ENCODE assay signal across 9 mouse cellular contexts in genomic region chr7:98437629-98438028, GRCm38 (mm10). TPM values are rescaled to one million over a fixed set of nuclear protein-coding genes. Genes with fewer than 3 reads are reported as not detected.
DNase-seq lines count a peak whose midpoint lies in the region; ATAC-seq and TF ChIP-seq lines count a peak whose summit lies in the region.
"Had no signal": no experiment of that assay in that cellular context is flagged by ENCODE, and none has a peak within 500 bp of the region (broad histone marks: within the 10 kb centered on the region; RNA-seq: fewer than 3 reads in every experiment).

No protein-coding gene starts in this region.

- no peak for TF ChIP-seq POLR2A in MEL (IDR thresholded peaks at IDR 0.05; ENCODE audit: control insufficient read depth in 1 of 2, insufficient read depth in 1 of 2, low read depth in 1 of 2, low read length in 2 of 2, poor library complexity in 1 of 2)

- no peak for TF ChIP-seq EP300 in MEL (IDR thresholded peaks at IDR 0.05; ENCODE audit: low read depth in 1 of 2, low read length in 2 of 2)

- ATAC-seq in kidney, postnatal 0 days (replicated peaks; ENCODE audit: low FRiP score, low read depth), result no peak
- no peak for ATAC-seq in lung, embryonic 14.5 days (ENCODE audit: insufficient read depth)

- H3K9ac ChIP-seq in kidney, postnatal 0 days (ENCODE audit: low read depth, low read length), result no peak overlapping the region
- H3K9ac ChIP-seq in MEL (ENCODE audit: control insufficient read depth, low read depth, low read length, poor library complexity, severe bottlenecking), result no peak overlapping the region
- no peak overlapping the region for H3K9ac ChIP-seq in lung, embryonic 14.5 days
- H3K9ac ChIP-seq: heart, embryonic 15.5 days had no signal

- H3K36me3 ChIP-seq in kidney, postnatal 0 days (ENCODE audit: insufficient read depth, low read length), result no peaks in the 10 kb centered on the region
- H3K36me3 ChIP-seq in MEL (ENCODE audit: control insufficient read depth in 1 of 2, insufficient read depth in 2 of 2, low read length in 2 of 2), result no peaks in the 10 kb centered on the region
- no peaks in the 10 kb centered on the region for H3K36me3 ChIP-seq in lung, embryonic 14.5 days (ENCODE audit: insufficient read depth)
- H3K36me3 ChIP-seq: heart, embryonic 15.5 days had no signal

- peak; percentile 42 for DNase-seq in kidney, postnatal 0 days (ENCODE audit: low spot score)
- no peak for DNase-seq in kidney, adult 11 months
- DNase-seq in CD8-positive naive resting alpha-beta T cell, adult 2 months (ENCODE audit: low read depth in 2 of 2, low spot score in 2 of 2), result peak; percentile 14
- peak; percentile 63 for DNase-seq in MEL (ENCODE audit: low read depth, low spot score)
- peak; percentile 40 to 53 for DNase-seq in cerebellum, postnatal 36 days
- peak; percentile 70 for DNase-seq in lung, embryonic 14.5 days
- peak; percentile 51 to 62 for DNase-seq in thymus, postnatal 36 days

- TF ChIP-seq RAD21 in MEL (IDR thresholded peaks at IDR 0.05; ENCODE audit: low read depth, low read length), result peak; percentile 47

- H3K9me3 ChIP-seq in kidney, postnatal 0 days (replicated peaks; ENCODE audit: low read length), result no peaks in the 10 kb centered on the region
- H3K9me3 ChIP-seq in MEL (replicated peaks; ENCODE audit: insufficient read depth, low read length), result no peaks in the 10 kb centered on the region
- H3K9me3 ChIP-seq in lung, embryonic 14.5 days (ENCODE audit: low read depth, low read length), result no peaks in the 10 kb centered on the region
- H3K9me3 ChIP-seq: heart, embryonic 15.5 days had no signal

- no peak overlapping the region for H3K4me3 ChIP-seq in kidney, postnatal 0 days (replicated peaks; ENCODE audit: low read depth, low read length)
- no peak overlapping the region for H3K4me3 ChIP-seq in MEL (ENCODE audit: control insufficient read depth in 1 of 2, insufficient read depth in 1 of 2, low read depth in 2 of 2, low read length in 2 of 2)
- H3K4me3 ChIP-seq in lung, embryonic 14.5 days (ENCODE audit: low read depth, low read length), result no peak overlapping the region
- H3K4me3 ChIP-seq: heart, embryonic 15.5 days had no signal

- no peaks in the 10 kb centered on the region for H3K4me1 ChIP-seq in kidney, postnatal 0 days (replicated peaks; ENCODE audit: insufficient read depth, low read length)
- H3K4me1 ChIP-seq in MEL (ENCODE audit: control insufficient read depth in 1 of 2, insufficient read depth in 2 of 2, low read length in 2 of 2), result no peaks in the 10 kb centered on the region
- H3K4me1 ChIP-seq in lung, embryonic 14.5 days (ENCODE audit: insufficient read depth), result no peaks in the 10 kb centered on the region
- H3K4me1 ChIP-seq: heart, embryonic 15.5 days had no signal

- no peaks in the 10 kb centered on the region for H3K79me2 ChIP-seq in MEL (ENCODE audit: control insufficient read depth, insufficient read depth, low read length, poor library complexity)

- no peak overlapping the region for H3K4me2 ChIP-seq in kidney, postnatal 0 days (ENCODE audit: low read length)
- H3K4me2 ChIP-seq in lung, embryonic 14.5 days, result no peak overlapping the region
- H3K4me2 ChIP-seq: heart, embryonic 15.5 days had no signal

- no peaks in the 10 kb centered on the region for H3K27me3 ChIP-seq in kidney, postnatal 0 days (ENCODE audit: insufficient read depth, low read length)
- no peaks in the 10 kb centered on the region; a peak in 1 of 4 replicates for H3K27me3 ChIP-seq in MEL (ENCODE audit: control insufficient read depth in 1 of 2, insufficient read depth in 2 of 2, low read length in 2 of 2)
- no peaks in the 10 kb centered on the region for H3K27me3 ChIP-seq in lung, embryonic 14.5 days (ENCODE audit: insufficient read depth, low read length)
- H3K27me3 ChIP-seq: heart, embryonic 15.5 days had no signal

- no peak overlapping the region for H3K27ac ChIP-seq in kidney, postnatal 0 days
- H3K27ac ChIP-seq in MEL (ENCODE audit: control insufficient read depth, low read depth, low read length), result no peak overlapping the region
- no peak overlapping the region for H3K27ac ChIP-seq in lung, embryonic 14.5 days (ENCODE audit: low read depth)
- H3K27ac ChIP-seq: heart, embryonic 15.5 days; macrophage had no signal

- 33% methylated on average over 9 of the region's 9 CpGs for WGBS in kidney, postnatal 0 days
- 30% methylated on average over 9 of the region's 9 CpGs for WGBS in lung, embryonic 14.5 days

- TF ChIP-seq CTCF in kidney, postnatal 0 days (IDR thresholded peaks at IDR 0.05; ENCODE audit: low read depth), result peak; percentile 76
- peak; percentile 73 to 96 (median 76) for TF ChIP-seq CTCF in MEL (IDR thresholded peaks at IDR 0.05 in 2 of 3, conservative IDR thresholded peaks at IDR 0.05 in 1 of 3; ENCODE audit: control insufficient read depth in 1 of 3, insufficient read depth in 1 of 3, low read depth in 2 of 3, low read length in 3 of 3, poor library complexity in 1 of 3, severe bottlenecking in 1 of 3)
- peak; percentile 75 for TF ChIP-seq CTCF in lung, embryonic 14.5 days (IDR thresholded peaks at IDR 0.05; ENCODE audit: low read depth)

TF ChIP-seq in MEL, 35 proteins besides CTCF, POLR2A, EP300 and RAD21:
- TF ChIP-seq TBP (IDR thresholded peaks at IDR 0.05; ENCODE audit: low read depth, low read length), result no peak
- no peak for TF ChIP-seq TCF12 (IDR thresholded peaks at IDR 0.05; ENCODE audit: low read depth, low read length)
- TF ChIP-seq ZC3H11A (IDR thresholded peaks at IDR 0.05; ENCODE audit: low read depth, low read length), result 0 out of 2 replicates have a peak, but pooled peaks have one; percentile 11
- TF ChIP-seq POLR2AphosphoS5 (IDR thresholded peaks at IDR 0.05; ENCODE audit: borderline replicate concordance, low read depth, low read length), result no peak
- no peak for TF ChIP-seq NRF1 (IDR thresholded peaks at IDR 0.05; ENCODE audit: insufficient read depth, low read depth, low read length, poor library complexity, severe bottlenecking)
- no peak for TF ChIP-seq JUND (IDR thresholded peaks at IDR 0.05; ENCODE audit: low read depth, low read length)
- TF ChIP-seq SMC3 (IDR thresholded peaks at IDR 0.05; ENCODE audit: low read depth, low read length), result peak; percentile 49
- no peak for TF ChIP-seq MAFK (IDR thresholded peaks at IDR 0.05; ENCODE audit: borderline replicate concordance, low read depth, low read length)
- no peak for TF ChIP-seq NELFE (IDR thresholded peaks at IDR 0.05; ENCODE audit: low read depth, low read length)
- no peak for TF ChIP-seq ELF1 (IDR thresholded peaks at IDR 0.05; ENCODE audit: low read depth, low read length)

RNA-seq across cellular contexts. Expression of gene Gucy2d, which starts 2.6 kb away (rescaled TPM):
- polyA plus RNA-seq in kidney, postnatal 0 days (2015; fragmentation: Nextera tagmentation; extraction: Ambion mirVana), result not detected in 2 replicates
- total RNA-seq in MEL (2012; rRNA removed), result not detected in 2 replicates
- polyA plus RNA-seq in MEL (2012; ENCODE audit: insufficient read depth in 1 of 2, insufficient read length in 2 of 2, low read depth in 1 of 2, low replicate concordance in 2 of 2, missing spikeins in 1 of 2), result not detected
- not detected in 2 replicates for polyA plus RNA-seq in lung, embryonic 14.5 days (2014; fragmentation: Nextera tagmentation; extraction: Ambion mirVana)
- polyA plus RNA-seq: heart, embryonic 15.5 days; macrophage had no signal

RNA-seq across cellular contexts. Expression of gene Lrrc32, which starts 51.5 kb away (rescaled TPM):
- polyA plus RNA-seq in kidney, postnatal 0 days (2015; fragmentation: Nextera tagmentation; extraction: Ambion mirVana), result 13.8 and 15.1 TPM in 2 replicates
- total RNA-seq in MEL (2012; rRNA removed), result not detected in 2 replicates
- not detected for polyA plus RNA-seq in MEL (2012; ENCODE audit: insufficient read depth in 1 of 2, insufficient read length in 2 of 2, low read depth in 1 of 2, low replicate concordance in 2 of 2, missing spikeins in 1 of 2)
- polyA plus RNA-seq in lung, embryonic 14.5 days (2014; fragmentation: Nextera tagmentation; extraction: Ambion mirVana), result 7.2 and 7.3 TPM in 2 replicates
